Comparison of ENCODE assay signal across 22 mouse cellular contexts in the genomic region with DNA sequence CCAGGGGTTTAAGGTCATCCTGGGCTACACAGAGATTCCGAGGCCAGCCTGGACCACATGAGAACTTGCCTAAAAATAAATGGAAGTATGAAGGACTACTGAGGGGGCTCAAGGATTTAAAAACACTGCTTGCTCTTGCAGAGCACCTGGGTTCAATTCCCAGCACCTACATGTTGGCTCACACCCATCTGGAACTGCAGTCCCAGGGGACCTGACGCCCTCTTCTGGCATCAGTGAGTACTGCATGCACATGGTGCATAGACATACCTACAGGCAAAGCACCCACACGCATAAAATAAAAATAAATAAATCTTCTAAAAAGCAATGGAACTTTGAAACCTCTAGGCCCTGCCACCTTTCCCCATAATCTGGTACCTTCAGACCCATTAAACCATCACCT. TPM values are rescaled to one million over a fixed set of nuclear protein-coding genes. Genes with fewer than 3 reads are reported as not detected.
DNase-seq lines count a peak whose midpoint lies in the region; ATAC-seq and TF ChIP-seq lines count a peak whose summit lies in the region.
"Had no signal": no experiment of that assay in that cellular context is flagged by ENCODE, and none has a peak within 500 bp of the region (broad histone marks: within the 10 kb centered on the region; RNA-seq: fewer than 3 reads in every experiment).

No protein-coding gene starts in this region.

- H3K9me3 ChIP-seq in liver, embryonic 14.5 days (ENCODE audit: control insufficient read depth, low read length): no peaks in the 10 kb centered on the region
- H3K9me3 ChIP-seq in liver, embryonic 12.5 days (replicated peaks): no peaks in the 10 kb centered on the region
- H3K9me3 ChIP-seq in ES-Bruce4 (replicated peaks; ENCODE audit: control insufficient read depth, insufficient read depth, low read length, poor library complexity, severe bottlenecking): no peaks in the 10 kb centered on the region
- H3K9me3 ChIP-seq: heart, embryonic 13.5 days; hindbrain, embryonic 10.5 days; limb, embryonic 12.5 days; midbrain, embryonic 10.5 days; neural tube, embryonic 15.5 days had no signal

- H3K4me3 ChIP-seq in heart, adult 2 months: no peak overlapping the region
- H3K4me3 ChIP-seq in liver, embryonic 14.5 days (ENCODE audit: insufficient read depth in 1 of 2, low read depth in 2 of 2, low read length in 2 of 2): no peak overlapping the region
- no peak overlapping the region for H3K4me3 ChIP-seq in liver, embryonic 12.5 days
- H3K4me3 ChIP-seq in ES-Bruce4 (ENCODE audit: low read depth, low read length): no peak overlapping the region
- H3K4me3 ChIP-seq: heart, embryonic 13.5 days; hindbrain, embryonic 10.5 days; limb, embryonic 12.5 days; midbrain, embryonic 10.5 days; neural tube, embryonic 15.5 days had no signal

- no peaks in the 10 kb centered on the region for H3K36me3 ChIP-seq in heart, adult 2 months (ENCODE audit: control insufficient read depth, insufficient read depth, low read length)
- no peaks in the 10 kb centered on the region for H3K36me3 ChIP-seq in liver, embryonic 14.5 days (replicated peaks; ENCODE audit: control insufficient read depth, insufficient read depth, low read depth)
- H3K36me3 ChIP-seq in liver, embryonic 12.5 days: no peaks in the 10 kb centered on the region
- H3K36me3 ChIP-seq in ES-Bruce4 (ENCODE audit: control insufficient read depth, insufficient read depth, low read length, poor library complexity, severe bottlenecking): no peaks in the 10 kb centered on the region
- H3K36me3 ChIP-seq: heart, embryonic 13.5 days; hindbrain, embryonic 10.5 days; limb, embryonic 12.5 days; midbrain, embryonic 10.5 days; neural tube, embryonic 15.5 days had no signal

- H3K9ac ChIP-seq in heart, adult 2 months (ENCODE audit: low read depth, low read length): no peak overlapping the region
- H3K9ac ChIP-seq in liver, embryonic 14.5 days (replicated peaks): no peak overlapping the region
- no peak overlapping the region for H3K9ac ChIP-seq in liver, embryonic 12.5 days
- H3K9ac ChIP-seq in ES-Bruce4 (ENCODE audit: low read depth, poor library complexity, severe bottlenecking): no peak overlapping the region
- H3K9ac ChIP-seq: heart, embryonic 13.5 days; limb, embryonic 12.5 days; neural tube, embryonic 15.5 days had no signal

- 67% methylated on average over 3 of the region's 3 CpGs for WGBS in heart, adult 2 months
- 51% methylated on average over 3 of the region's 3 CpGs for WGBS in liver, embryonic 14.5 days (ENCODE audit: insufficient replicate concordance)
- 66% methylated on average over 3 of the region's 3 CpGs for WGBS in liver, embryonic 12.5 days (ENCODE audit: insufficient replicate concordance)

- DNase-seq in heart, adult 2 months: no peak
- no peak for DNase-seq in heart, postnatal 10 days
- no peak for DNase-seq in liver, embryonic 14.5 days (ENCODE audit: low read depth in 3 of 3, low spot score in 3 of 3)
- DNase-seq in brain, embryonic 14.5 days (ENCODE audit: low read depth): no peak
- DNase-seq in right cerebral cortex, postnatal 36 days (ENCODE audit: low spot score in 2 of 2): no peak
- DNase-seq: adrenal gland, postnatal 36 days; kidney, adult 18-20 months; kidney, postnatal 4 days; lung, postnatal 10 days; thymus, adult 18-20 months had no signal

- H3K4me2 ChIP-seq in liver, embryonic 14.5 days (ENCODE audit: low read depth): no peak overlapping the region
- H3K4me2 ChIP-seq in liver, embryonic 12.5 days: no peak overlapping the region
- H3K4me2 ChIP-seq: heart, embryonic 13.5 days; limb, embryonic 12.5 days; neural tube, embryonic 15.5 days had no signal

- H3K27ac ChIP-seq in heart, adult 2 months: no peak overlapping the region
- no peak overlapping the region for H3K27ac ChIP-seq in liver, embryonic 14.5 days
- no peak overlapping the region for H3K27ac ChIP-seq in liver, embryonic 12.5 days
- H3K27ac ChIP-seq in ES-Bruce4 (ENCODE audit: insufficient read depth, low read length): no peak overlapping the region
- H3K27ac ChIP-seq: heart, embryonic 13.5 days; hindbrain, embryonic 10.5 days; limb, embryonic 12.5 days; midbrain, embryonic 10.5 days; neural tube, embryonic 15.5 days had no signal

- TF ChIP-seq POLR2A in heart, adult 2 months (IDR thresholded peaks at IDR 0.05; ENCODE audit: insufficient read depth, low read depth, low read length): no peak
- TF ChIP-seq POLR2A in ES-Bruce4 (IDR thresholded peaks at IDR 0.05; ENCODE audit: insufficient read depth, low read length): no peak
- no peak for TF ChIP-seq POLR2A in brain, embryonic 14.5 days (IDR thresholded peaks at IDR 0.05; ENCODE audit: borderline replicate concordance, extremely low read depth, insufficient read depth, insufficient read length, poor library complexity, severe bottlenecking)

- H3K79me2 ChIP-seq in heart, adult 2 months (replicated peaks; ENCODE audit: control insufficient read depth, insufficient read depth, low read length): no peaks in the 10 kb centered on the region

- H3K4me1 ChIP-seq in heart, adult 2 months (ENCODE audit: control insufficient read depth, insufficient read depth, low read length): no peaks in the 10 kb centered on the region
- no peaks in the 10 kb centered on the region for H3K4me1 ChIP-seq in liver, embryonic 14.5 days (replicated peaks; ENCODE audit: control insufficient read depth in 2 of 2, insufficient read depth in 2 of 2, low read length in 1 of 2)
- no peaks in the 10 kb centered on the region for H3K4me1 ChIP-seq in liver, embryonic 12.5 days
- H3K4me1 ChIP-seq in ES-Bruce4 (ENCODE audit: control insufficient read depth, insufficient read depth, low read length): no peaks in the 10 kb centered on the region
- H3K4me1 ChIP-seq: limb, embryonic 12.5 days had no signal

- ATAC-seq in liver, embryonic 14.5 days (ENCODE audit: insufficient read depth): no peak
- ATAC-seq in liver, embryonic 12.5 days: no peak
- no peak for ATAC-seq in megakaryocyte-erythroid progenitor cell, adult 5-6 weeks (replicated peaks; ENCODE audit: low FRiP score, low TSS enrichment, poor library complexity, severe bottlenecking)

- intact Hi-C loops in heart, adult 2 months (cut with DNase I): no loop called here
- intact Hi-C loops in heart, postnatal 10 days (cut with DNase I): no loop called here

- TF ChIP-seq CTCF in heart, adult 2 months (IDR thresholded peaks at IDR 0.05): peak; percentile 46
- peak; percentile 59 for TF ChIP-seq CTCF in liver, embryonic 14.5 days (IDR thresholded peaks at IDR 0.05; ENCODE audit: low read depth)
- peak; percentile 60 for TF ChIP-seq CTCF in ES-Bruce4 (IDR thresholded peaks at IDR 0.05; ENCODE audit: low read depth, low read length)
- peak; percentile 38; the same call in 1 of the 2 replicates for TF ChIP-seq CTCF in brain, embryonic 14.5 days (IDR thresholded peaks at IDR 0.05; ENCODE audit: borderline replicate concordance, extremely low read depth, insufficient read depth, insufficient read length)

- H3K27me3 ChIP-seq in heart, adult 2 months (ENCODE audit: control insufficient read depth, insufficient read depth, low read length): no peaks in the 10 kb centered on the region
- no peaks in the 10 kb centered on the region for H3K27me3 ChIP-seq in liver, embryonic 14.5 days (ENCODE audit: control insufficient read depth, insufficient read depth, low read length)
- H3K27me3 ChIP-seq in liver, embryonic 12.5 days (replicated peaks): 0 out of 2 replicates have a peak, but pooled peaks cover 3% of the 10 kb centered on the region
- H3K27me3 ChIP-seq in ES-Bruce4 (ENCODE audit: control insufficient read depth, insufficient read depth, low read length, poor library complexity, severe bottlenecking): no peaks in the 10 kb centered on the region
- H3K27me3 ChIP-seq: neural tube, embryonic 15.5 days had no signal

- TF ChIP-seq EP300 in heart, adult 2 months (IDR thresholded peaks at IDR 0.05; ENCODE audit: insufficient read depth, low read depth, low read length): no peak
- TF ChIP-seq EP300 in liver, embryonic 14.5 days (IDR thresholded peaks at IDR 0.05; ENCODE audit: low read depth): no peak
- TF ChIP-seq EP300 in ES-Bruce4 (IDR thresholded peaks at IDR 0.05; ENCODE audit: insufficient read depth, low read depth, low read length): no peak

RNA-seq across cellular contexts. Expression of gene Myh14, which starts 18.2 kb away (rescaled TPM):
- total RNA-seq in heart, adult 2 months (2021): 10 to 100 TPM; 79.4 to 96.6 TPM
- polyA plus RNA-seq in heart, adult 2 months (2012; rRNA removed): 23.1 and 24.8 TPM in 2 replicates
- total RNA-seq in heart, postnatal 10 days (2021): 10 to 100 TPM; 37.0 to 46.2 TPM
- 0.15 and 0.75 TPM in 2 replicates for polyA plus RNA-seq in liver, embryonic 14.5 days (2012; rRNA removed)
- 0.09 and 0.23 TPM in 2 replicates for polyA plus RNA-seq in liver, embryonic 14.5 days (2014; fragmentation: Nextera tagmentation; extraction: Ambion mirVana)
- 0.13 and 0.35 TPM in 2 replicates for polyA plus RNA-seq in liver, embryonic 12.5 days (2016; fragmentation: Nextera tagmentation; extraction: Ambion mirVana)
- polyA plus RNA-seq in ES-Bruce4 (2011; ENCODE audit: insufficient read depth, insufficient read length, low read depth, missing spikeins): 14.7 and 16.5 TPM in 2 replicates
- 0.72 and 1.8 TPM in 2 replicates for polyA plus RNA-seq in brain, embryonic 14.5 days (2012; rRNA removed)
- total RNA-seq in megakaryocyte-erythroid progenitor cell, adult 5-6 weeks (2014; fragmentation: Nextera tagmentation): not detected in 2 replicates
- total RNA-seq in megakaryocyte-erythroid progenitor cell, adult 5-6 weeks (2017): not detected in 2 replicates

RNA-seq across cellular contexts. Expression of gene Izumo2, which starts 19.7 kb away (rescaled TPM):
- total RNA-seq in heart, adult 2 months (2021): not detected
- not detected in 2 replicates for polyA plus RNA-seq in heart, adult 2 months (2012; rRNA removed)
- total RNA-seq in heart, postnatal 10 days (2021): not detected
- polyA plus RNA-seq in liver, embryonic 14.5 days (2012; rRNA removed): not detected in 2 replicates
- polyA plus RNA-seq in liver, embryonic 14.5 days (2014; fragmentation: Nextera tagmentation; extraction: Ambion mirVana): not detected in 2 replicates
- polyA plus RNA-seq in liver, embryonic 12.5 days (2016; fragmentation: Nextera tagmentation; extraction: Ambion mirVana): not detected in 2 replicates
- polyA plus RNA-seq in ES-Bruce4 (2011; ENCODE audit: insufficient read depth, insufficient read length, low read depth, missing spikeins): 1.8 and 2.2 TPM in 2 replicates
- polyA plus RNA-seq in brain, embryonic 14.5 days (2012; rRNA removed): not detected in 2 replicates
- total RNA-seq in megakaryocyte-erythroid progenitor cell, adult 5-6 weeks (2014; fragmentation: Nextera tagmentation): not detected in 2 replicates
- not detected in 2 replicates for total RNA-seq in megakaryocyte-erythroid progenitor cell, adult 5-6 weeks (2017)
- total RNA-seq: adrenal gland, postnatal 36 days; gastrocnemius, postnatal 4 days had no signal
- polyA plus RNA-seq: C2C12; embryonic facial prominence, embryonic 11.5 days; heart, embryonic 13.5 days; hindbrain, embryonic 10.5 days; limb, embryonic 12.5 days; midbrain, embryonic 10.5 days; neural tube, embryonic 15.5 days; spleen, adult 2 months had no signal

RNA-seq across cellular contexts. Expression of gene Vrk3, which starts 59.3 kb away (rescaled TPM):
- 10 to 100 TPM; 23.3 to 26.7 TPM for total RNA-seq in heart, adult 2 months (2021)
- 36.3 and 41.3 TPM in 2 replicates for polyA plus RNA-seq in heart, adult 2 months (2012; rRNA removed)
- 10 to 100 TPM; 24.7 to 28.3 TPM for total RNA-seq in heart, postnatal 10 days (2021)
- 22.2 and 23.7 TPM in 2 replicates for polyA plus RNA-seq in liver, embryonic 14.5 days (2012; rRNA removed)
- polyA plus RNA-seq in liver, embryonic 14.5 days (2014; fragmentation: Nextera tagmentation; extraction: Ambion mirVana): 20.4 and 22.2 TPM in 2 replicates
- 31.0 and 31.7 TPM in 2 replicates for polyA plus RNA-seq in liver, embryonic 12.5 days (2016; fragmentation: Nextera tagmentation; extraction: Ambion mirVana)
- 52.2 and 62.7 TPM in 2 replicates for polyA plus RNA-seq in ES-Bruce4 (2011; ENCODE audit: insufficient read depth, insufficient read length, low read depth, missing spikeins)
- 31.1 and 45.0 TPM in 2 replicates for polyA plus RNA-seq in brain, embryonic 14.5 days (2012; rRNA removed)
- 34.2 and 43.8 TPM in 2 replicates for total RNA-seq in megakaryocyte-erythroid progenitor cell, adult 5-6 weeks (2014; fragmentation: Nextera tagmentation)
- 51.5 and 81.2 TPM in 2 replicates for total RNA-seq in megakaryocyte-erythroid progenitor cell, adult 5-6 weeks (2017)
